Mouse (Mus musculus) bone marrow, adult 2 months (tissue): ENCODE results near the gene Mettl5. TPM values are rescaled to one million over a fixed set of nuclear protein-coding genes. Genes with fewer than 3 reads are reported as not detected.
A peak's percentile ranks its signal among the peaks of the same experiment; 100 is the strongest.

Experiments
- H3K27ac ChIP-seq: fragments of 200-500 bp; 2 replicates; pipeline ENCODE4 v1.5.1; 2012; ENCODE audit warnings: low read depth, mild to moderate bottlenecking, control low read depth, inconsistent platforms, low read length; ENCODE audit not compliant: control insufficient read depth, poor library complexity, insufficient read depth
- H3K4me1 ChIP-seq: fragments of 200-500 bp; 2 replicates; pipeline ENCODE4 v1.6.1; 2011; ENCODE audit warnings: low read length; ENCODE audit not compliant: control insufficient read depth, insufficient read depth
- H3K4me3 ChIP-seq: fragments of 200-500 bp; replicated peaks from 2 replicates; pipeline ENCODE3; 2011; ENCODE audit warnings: mild to moderate bottlenecking, low read depth, low read length, control low read depth; ENCODE audit not compliant: control insufficient read depth
- CTCF ChIP-seq: fragments of 200-500 bp; IDR thresholded peaks from 2 replicates; pipeline ENCODE4 v1.5.1; 2011; ENCODE audit warnings: low read length, control low read depth; ENCODE audit not compliant: control insufficient read depth, insufficient read depth
- POLR2A ChIP-seq: fragments of 200-500 bp; IDR thresholded peaks from 2 replicates; pipeline ENCODE4 v1.6.1; 2011; ENCODE audit warnings: low read depth, mild to moderate bottlenecking, control low read depth, low read length, borderline replicate concordance; ENCODE audit not compliant: control insufficient read depth
- WGBS: fragments of 180-500 bp; shearing (Covaris S2); methylation state at CpG from one replicate; pipeline ENCODE4 v1.1.7; 2018; 5-methylcytosine and 5-hydroxymethylcytosine counted together
- polyA plus RNA-seq: library from polyadenylated mRNA; stranded (reverse); fragments of >200 nt; gene quantifications from 2 replicates; pipeline ENCODE4 v1.2.4, GENCODE M21; 2011; ENCODE audit warnings: low replicate concordance; ENCODE audit not compliant: missing spikeins, insufficient read depth, insufficient read length

Gene Mettl5
- polyA plus RNA-seq, 1 experiment: 10.8 TPM

DNA sequence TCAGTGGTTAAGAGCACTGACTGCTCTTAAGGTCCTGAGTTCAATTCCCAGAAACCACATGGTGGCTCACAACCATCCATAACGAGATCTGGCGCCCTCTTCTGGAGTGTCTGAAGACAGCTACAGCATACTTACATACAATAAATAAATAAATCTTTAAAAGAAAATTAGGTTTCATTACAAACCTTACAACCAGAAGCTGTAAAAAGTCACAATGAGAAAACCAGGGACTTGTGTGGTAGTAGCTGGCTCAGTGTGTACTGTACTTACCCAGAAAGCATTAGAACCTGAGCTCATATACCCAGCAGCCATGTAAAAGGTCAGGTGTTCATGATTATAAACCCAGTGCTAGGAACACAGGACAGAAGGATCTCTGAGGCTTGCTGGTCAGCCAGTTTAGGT is 1.4 kb downstream of the Mettl5 start:
- H3K4me3 ChIP-seq: no peak overlapping the region
- 36% methylated on average over 2 of the region's 2 CpGs for WGBS
- no peaks in the 10 kb centered on the region for H3K4me1 ChIP-seq
- TF ChIP-seq POLR2A: no peak
- no peak for TF ChIP-seq CTCF
- no peak overlapping the region for H3K27ac ChIP-seq

DNA sequence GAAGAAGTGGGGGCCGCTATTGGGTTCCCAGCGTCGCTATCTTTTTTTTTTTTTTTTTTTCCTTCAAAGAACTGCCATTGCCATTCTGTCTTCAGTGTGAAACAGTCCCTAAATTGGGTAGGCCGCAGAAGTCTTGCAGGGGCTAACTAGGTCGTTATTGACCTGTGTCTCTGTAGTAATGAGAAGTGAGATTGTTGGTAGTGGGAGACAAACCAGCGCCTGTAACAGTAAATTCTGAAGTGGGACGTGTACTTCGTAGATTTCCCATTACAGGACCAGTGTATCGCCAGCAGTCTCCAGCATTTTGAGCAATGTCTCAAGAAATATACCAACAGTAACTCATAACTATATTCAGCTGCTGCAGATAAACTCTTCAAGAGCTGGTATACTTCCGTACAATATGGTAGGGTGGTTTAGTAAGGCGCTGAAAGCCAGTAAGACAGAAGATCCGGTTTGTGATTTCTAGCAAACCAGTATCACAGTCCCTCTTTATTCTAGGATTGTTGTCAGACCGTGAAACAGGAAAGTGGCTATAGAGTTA is 23.2 kb downstream of the Mettl5 start:
- Histone ChIP-seq H3K4me1 (no peaks in the 10 kb centered on the region), H3K4me3 (peak overlapping the region; percentile 99), H3K27ac (peak overlapping the region; percentile 92)
- no peak for TF ChIP-seq POLR2A
- no peak for TF ChIP-seq CTCF
- WGBS: under 1% methylated on average over 13 of the region's 13 CpGs

DNA sequence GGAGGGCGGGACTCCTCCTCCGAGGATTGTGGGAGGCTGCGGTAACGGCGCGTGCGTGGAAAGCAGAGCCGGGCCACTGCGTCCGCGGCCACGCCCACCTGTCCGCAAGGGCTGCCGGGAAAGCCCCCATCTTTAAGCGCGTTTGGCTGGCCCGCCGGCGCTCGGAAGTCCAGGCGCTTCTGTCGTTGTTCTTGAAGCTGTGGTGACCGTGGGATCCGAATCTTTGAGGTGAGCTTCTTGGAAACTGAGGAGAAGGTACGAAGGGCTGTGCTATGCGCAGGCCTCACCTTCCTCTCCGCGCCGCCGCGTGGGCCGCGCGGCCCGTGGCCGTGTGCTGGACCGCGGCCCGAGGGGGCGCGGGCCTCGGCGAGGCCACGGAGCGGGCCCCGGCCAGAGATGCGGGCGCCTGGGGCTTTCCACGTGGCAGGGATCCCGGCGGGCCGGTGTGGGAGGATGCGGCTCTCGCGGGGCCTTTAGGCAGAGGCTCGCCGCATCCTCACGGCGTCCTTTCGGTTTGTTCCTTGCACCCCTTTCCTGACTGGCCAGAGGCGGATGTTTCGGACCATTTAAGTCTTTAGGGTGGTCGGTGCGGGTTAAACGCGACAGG is 23.8 kb downstream of the Mettl5 start, which contains the start of gene Ssb:
Gene Ssb (plus strand): TSS at position 78 of the 607 bp plus-strand sequence.
- no peaks in the 10 kb centered on the region for H3K4me1 ChIP-seq
- peak within 1 kb of the TSS; percentile 92 for H3K27ac ChIP-seq
- H3K4me3 ChIP-seq: peak within 1 kb of the TSS; percentile 99
- WGBS: under 1% methylated on average over 66 of the region's 66 CpGs
- TF ChIP-seq CTCF (no peak), POLR2A (peak; percentile 73; the same call in 1 of the 2 replicates)

DNA sequence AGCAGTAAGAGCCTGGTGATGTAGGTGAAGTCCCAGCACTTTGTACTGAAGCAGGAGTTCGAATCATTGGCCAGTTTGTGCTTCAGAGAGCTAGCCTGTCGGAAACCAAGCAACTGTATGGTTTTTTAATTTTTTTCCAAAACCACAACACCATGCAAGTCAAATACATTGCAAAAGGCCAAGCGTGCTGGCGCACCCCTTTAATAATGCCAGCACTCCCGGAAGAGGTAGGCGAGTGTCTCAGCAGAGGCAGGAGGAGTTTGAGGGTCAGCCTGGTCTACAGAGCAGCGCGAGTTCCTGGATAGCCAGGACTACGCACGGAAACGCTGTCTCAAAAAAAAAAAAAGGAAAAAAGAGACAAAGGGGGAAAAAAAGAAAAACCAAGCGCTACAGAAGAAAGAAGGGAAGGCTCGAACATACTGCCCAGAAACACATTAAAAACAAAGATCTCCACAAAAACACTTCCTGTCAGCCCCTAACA is 24.4 kb downstream of the Mettl5 start:
- TF ChIP-seq POLR2A (no peak), CTCF (no peak)
- H3K4me1 ChIP-seq: no peaks in the 10 kb centered on the region
- peak overlapping the region; percentile 68 for H3K4me3 ChIP-seq
- WGBS: 0% methylated on average over 13 of the region's 13 CpGs
- peak overlapping the region; percentile 42 for H3K27ac ChIP-seq

DNA sequence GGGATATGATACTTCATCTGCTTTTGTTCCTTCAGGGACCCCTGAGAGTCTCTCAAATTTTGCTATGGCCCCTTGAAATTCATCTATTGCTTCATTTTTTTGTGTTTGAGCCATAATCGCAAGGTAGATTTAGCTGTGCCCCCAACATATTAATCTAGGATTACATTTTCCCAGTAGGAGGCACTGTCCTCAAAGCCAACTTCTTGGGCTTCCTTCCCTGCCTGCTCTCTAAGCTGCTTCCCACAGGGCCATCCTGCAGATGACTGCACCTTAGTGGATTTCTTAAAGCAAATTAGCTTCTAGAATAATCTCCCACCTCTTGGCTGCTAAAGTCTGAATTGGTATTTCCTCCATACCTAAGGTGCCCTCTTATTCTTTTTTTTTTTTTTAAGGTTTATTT is 27.5 kb downstream of the Mettl5 start:
- Histone ChIP-seq H3K27ac (no peak overlapping the region), H3K4me1 (no peaks in the 10 kb centered on the region), H3K4me3 (no peak overlapping the region)
- TF ChIP-seq CTCF (0 out of 2 replicates have a peak, but pooled peaks have one; percentile 5), POLR2A (no peak)
- 52% methylated on average over 1 of the region's 1 CpGs for WGBS

DNA sequence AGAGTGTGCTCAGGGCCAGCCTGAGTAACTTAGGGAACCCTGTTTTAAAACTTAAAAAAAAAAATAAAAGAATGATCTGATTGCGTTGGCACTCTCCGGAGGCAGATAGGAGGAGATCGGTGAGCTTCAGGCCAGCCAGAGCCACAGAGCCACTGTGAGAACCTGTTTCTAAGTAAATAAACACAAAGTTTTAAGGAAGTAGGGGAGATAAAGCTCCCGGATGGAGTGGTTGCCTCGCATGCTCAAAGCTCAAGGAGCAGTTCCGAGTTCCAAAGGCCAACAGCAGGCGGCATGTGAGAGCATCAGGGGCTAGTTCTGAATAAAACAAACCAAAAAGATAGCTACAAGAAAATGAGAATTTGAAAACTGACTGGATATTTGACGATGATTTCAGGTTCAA is 29.0 kb downstream of the Mettl5 start:
- Histone ChIP-seq H3K4me3 (no peak overlapping the region), H3K27ac (no peak overlapping the region), H3K4me1 (no peaks in the 10 kb centered on the region)
- TF ChIP-seq CTCF (0 out of 2 replicates have a peak, but pooled peaks have one; percentile 4), POLR2A (no peak)
- 12% methylated on average over 8 of the region's 8 CpGs for WGBS

DNA sequence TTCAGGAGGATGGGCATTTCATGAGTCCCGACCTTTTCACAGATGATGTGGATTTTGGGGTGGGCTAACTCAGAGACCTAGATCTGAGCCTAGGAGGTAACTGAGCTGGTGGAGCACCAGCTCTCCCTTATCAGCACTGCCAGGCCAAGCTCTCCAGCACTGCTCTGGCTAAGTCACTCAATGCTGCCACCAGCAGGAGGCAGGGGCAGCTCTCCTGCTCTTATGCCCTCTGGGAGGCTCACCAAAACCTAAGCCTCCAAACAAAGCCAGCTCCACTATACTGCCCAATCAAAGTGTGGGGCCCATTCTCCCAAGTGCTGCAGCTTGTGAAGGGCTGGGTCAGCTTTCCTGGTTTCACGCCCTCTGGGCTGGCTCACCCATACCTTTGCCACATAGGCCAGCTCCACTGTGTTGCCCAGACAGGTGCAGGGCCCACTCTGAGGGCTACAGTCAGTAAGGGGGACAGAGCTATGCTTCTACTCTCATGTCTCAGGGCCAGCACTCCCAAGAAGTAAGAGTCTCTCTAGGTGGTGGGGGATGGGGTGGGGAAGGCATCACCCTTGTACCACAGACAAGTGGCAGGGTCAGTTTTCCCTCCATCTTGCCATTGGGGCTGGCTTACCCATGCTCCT is 33.9 kb downstream of the Mettl5 start:
- no peak overlapping the region for H3K4me3 ChIP-seq
- WGBS: 73% methylated on average over 2 of the region's 2 CpGs
- H3K4me1 ChIP-seq: no peaks in the 10 kb centered on the region
- no peak for TF ChIP-seq POLR2A
- peak; percentile 31; the same call in 1 of the 2 replicates for TF ChIP-seq CTCF
- H3K27ac ChIP-seq: no peak overlapping the region

DNA sequence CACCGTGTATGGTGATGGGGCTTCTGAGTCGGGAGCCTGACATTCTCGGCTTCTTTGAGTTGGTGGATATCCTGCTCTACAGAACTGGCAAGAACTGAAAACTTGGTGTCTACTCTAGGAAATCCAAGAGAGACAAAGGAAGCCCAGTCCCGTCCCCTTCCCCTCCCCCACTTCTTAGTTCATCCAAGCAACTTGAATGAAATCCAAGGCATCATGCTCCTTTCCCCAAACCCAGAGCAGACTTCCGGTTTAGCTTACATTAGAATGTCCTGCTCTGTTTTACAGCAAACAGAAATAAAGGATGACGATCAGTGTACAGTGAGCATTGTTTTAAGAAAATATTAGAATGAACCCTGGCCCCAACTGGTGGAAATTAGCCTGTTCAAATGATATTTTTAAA is 36.2 kb downstream of the Mettl5 start:
- H3K4me1 ChIP-seq: no peaks in the 10 kb centered on the region
- WGBS: 76% methylated on average over 6 of the region's 6 CpGs
- TF ChIP-seq POLR2A: no peak
- no peak overlapping the region for H3K27ac ChIP-seq
- H3K4me3 ChIP-seq: no peak overlapping the region
